Mouse (Mus musculus): Measurements from ENCODE around the gene Epb42.

DNA sequence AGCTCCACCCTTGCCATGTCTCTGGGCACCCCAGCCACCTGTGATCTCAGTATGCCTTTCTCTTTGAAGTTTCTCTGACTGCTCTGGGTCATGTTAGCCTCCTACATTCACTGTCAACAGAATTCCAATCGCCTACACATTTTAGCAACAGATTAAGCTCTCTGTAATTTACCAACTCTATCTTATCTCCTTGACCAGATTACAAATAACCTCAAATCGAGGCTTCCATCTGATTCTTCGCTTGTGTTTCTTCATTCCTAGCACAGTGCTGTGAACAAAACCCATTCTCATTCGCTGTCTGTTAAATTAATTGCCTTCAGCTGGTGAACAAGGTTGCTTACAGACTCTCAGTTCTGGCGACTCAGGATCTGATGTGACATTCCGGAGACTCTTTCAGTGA is 21.1 kb upstream of the Epb42 start:
- no peak for TF ChIP-seq CTCF (IDR thresholded peaks at IDR 0.05)
- TF ChIP-seq EP300 (IDR thresholded peaks at IDR 0.05): no peak
